Mouse (Mus musculus) C3H10T1/2 (cell line): ENCODE results near the gene Gm20765. TPM values are rescaled to one million over a fixed set of nuclear protein-coding genes. Genes with fewer than 3 reads are reported as not detected.

Experiments
- polyA plus RNA-seq, 2 experiments: library from polyadenylated mRNA; unstranded; fragments of >200 nt; fragmentation: generic; extraction: Trizol; gene quantifications; one replicate each; pipeline ENCODE4 v1.2.1; 2012; ENCODE audit warnings: missing spikeins in 2 of 2

Gene Gm20765
- polyA plus RNA-seq = not detected

DNA sequence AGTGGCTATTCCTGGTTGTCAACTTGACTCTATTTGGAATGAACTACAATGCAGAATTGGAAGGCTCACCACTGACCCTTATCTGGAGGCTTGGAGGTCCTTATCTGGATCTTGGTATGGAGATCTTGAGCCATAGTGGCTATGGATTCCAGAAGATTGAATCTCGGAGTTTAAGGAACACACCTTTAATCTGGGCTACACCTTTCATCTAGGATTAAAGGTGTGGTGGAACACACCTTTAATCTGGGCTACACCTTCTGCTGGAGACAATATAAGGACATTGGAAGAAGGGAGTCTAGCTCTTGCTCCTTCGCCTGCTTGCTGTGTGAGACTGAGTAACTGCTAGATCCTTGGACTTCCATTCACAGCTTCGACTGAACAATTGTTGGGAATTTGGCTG, at the start of gene Gm20765:
Gm20765 (plus strand) TSS at position 301 of the 400 bp plus-strand sequence.

DNA sequence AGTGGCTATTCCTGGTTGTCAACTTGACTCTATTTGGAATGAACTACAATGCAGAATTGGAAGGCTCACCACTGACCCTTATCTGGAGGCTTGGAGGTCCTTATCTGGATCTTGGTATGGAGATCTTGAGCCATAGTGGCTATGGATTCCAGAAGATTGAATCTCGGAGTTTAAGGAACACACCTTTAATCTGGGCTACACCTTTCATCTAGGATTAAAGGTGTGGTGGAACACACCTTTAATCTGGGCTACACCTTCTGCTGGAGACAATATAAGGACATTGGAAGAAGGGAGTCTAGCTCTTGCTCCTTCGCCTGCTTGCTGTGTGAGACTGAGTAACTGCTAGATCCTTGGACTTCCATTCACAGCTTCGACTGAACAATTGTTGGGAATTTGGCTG, 42.6 kb upstream of the Gm20765 start, which contains the start of gene Gm21293:
Gm21293 (plus strand) TSS at position 301 of the 400 bp plus-strand sequence.

DNA sequence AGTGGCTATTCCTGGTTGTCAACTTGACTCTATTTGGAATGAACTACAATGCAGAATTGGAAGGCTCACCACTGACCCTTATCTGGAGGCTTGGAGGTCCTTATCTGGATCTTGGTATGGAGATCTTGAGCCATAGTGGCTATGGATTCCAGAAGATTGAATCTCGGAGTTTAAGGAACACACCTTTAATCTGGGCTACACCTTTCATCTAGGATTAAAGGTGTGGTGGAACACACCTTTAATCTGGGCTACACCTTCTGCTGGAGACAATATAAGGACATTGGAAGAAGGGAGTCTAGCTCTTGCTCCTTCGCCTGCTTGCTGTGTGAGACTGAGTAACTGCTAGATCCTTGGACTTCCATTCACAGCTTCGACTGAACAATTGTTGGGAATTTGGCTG, 34.1 kb upstream of the Gm20765 start, which contains the start of gene Gm6763:
Gm6763 (plus strand) TSS at position 301 of the 400 bp plus-strand sequence.

DNA sequence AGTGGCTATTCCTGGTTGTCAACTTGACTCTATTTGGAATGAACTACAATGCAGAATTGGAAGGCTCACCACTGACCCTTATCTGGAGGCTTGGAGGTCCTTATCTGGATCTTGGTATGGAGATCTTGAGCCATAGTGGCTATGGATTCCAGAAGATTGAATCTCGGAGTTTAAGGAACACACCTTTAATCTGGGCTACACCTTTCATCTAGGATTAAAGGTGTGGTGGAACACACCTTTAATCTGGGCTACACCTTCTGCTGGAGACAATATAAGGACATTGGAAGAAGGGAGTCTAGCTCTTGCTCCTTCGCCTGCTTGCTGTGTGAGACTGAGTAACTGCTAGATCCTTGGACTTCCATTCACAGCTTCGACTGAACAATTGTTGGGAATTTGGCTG, 25.6 kb upstream of the Gm20765 start, which contains the start of gene Gm8764:
Gm8764 (plus strand) TSS at position 301 of the 400 bp plus-strand sequence.

DNA sequence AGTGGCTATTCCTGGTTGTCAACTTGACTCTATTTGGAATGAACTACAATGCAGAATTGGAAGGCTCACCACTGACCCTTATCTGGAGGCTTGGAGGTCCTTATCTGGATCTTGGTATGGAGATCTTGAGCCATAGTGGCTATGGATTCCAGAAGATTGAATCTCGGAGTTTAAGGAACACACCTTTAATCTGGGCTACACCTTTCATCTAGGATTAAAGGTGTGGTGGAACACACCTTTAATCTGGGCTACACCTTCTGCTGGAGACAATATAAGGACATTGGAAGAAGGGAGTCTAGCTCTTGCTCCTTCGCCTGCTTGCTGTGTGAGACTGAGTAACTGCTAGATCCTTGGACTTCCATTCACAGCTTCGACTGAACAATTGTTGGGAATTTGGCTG, 17.1 kb upstream of the Gm20765 start, which contains the start of gene Gm21304:
Gm21304 (plus strand) TSS at position 301 of the 400 bp plus-strand sequence.

DNA sequence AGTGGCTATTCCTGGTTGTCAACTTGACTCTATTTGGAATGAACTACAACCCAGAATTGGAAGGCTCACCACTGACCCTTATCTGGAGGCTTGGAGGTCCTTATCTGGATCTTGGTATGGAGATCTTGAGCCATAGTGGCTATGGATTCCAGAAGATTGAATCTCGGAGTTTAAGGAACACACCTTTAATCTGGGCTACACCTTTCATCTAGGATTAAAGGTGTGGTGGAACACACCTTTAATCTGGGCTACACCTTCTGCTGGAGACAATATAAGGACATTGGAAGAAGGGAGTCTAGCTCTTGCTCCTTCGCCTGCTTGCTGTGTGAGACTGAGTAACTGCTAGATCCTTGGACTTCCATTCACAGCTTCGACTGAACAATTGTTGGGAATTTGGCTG, 8.6 kb upstream of the Gm20765 start, which contains the start of gene Gm21312:
Gm21312 (plus strand) TSS at position 301 of the 400 bp plus-strand sequence.

DNA sequence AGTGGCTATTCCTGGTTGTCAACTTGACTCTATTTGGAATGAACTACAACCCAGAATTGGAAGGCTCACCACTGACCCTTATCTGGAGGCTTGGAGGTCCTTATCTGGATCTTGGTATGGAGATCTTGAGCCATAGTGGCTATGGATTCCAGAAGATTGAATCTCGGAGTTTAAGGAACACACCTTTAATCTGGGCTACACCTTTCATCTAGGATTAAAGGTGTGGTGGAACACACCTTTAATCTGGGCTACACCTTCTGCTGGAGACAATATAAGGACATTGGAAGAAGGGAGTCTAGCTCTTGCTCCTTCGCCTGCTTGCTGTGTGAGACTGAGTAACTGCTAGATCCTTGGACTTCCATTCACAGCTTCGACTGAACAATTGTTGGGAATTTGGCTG, 8.4 kb downstream of the Gm20765 start, which contains the start of gene Gm4340:
Gm4340 (plus strand) TSS at position 301 of the 400 bp plus-strand sequence.

Other genes with a start within 250 kb of the Gm20765 start
- gene Gm21293, start 42.5 kb upstream of the Gm20765 start, polyA plus RNA-seq = not detected
- not detected for gene Gm6763, start 34.0 kb upstream of the Gm20765 start, polyA plus RNA-seq
- not detected for gene Gm8764, start 25.5 kb upstream of the Gm20765 start, polyA plus RNA-seq
- not detected for gene Gm21304, start 17.0 kb upstream of the Gm20765 start, polyA plus RNA-seq
- not detected for gene Gm21312, start 8.5 kb upstream of the Gm20765 start, polyA plus RNA-seq
- gene Gm4340, start 8.5 kb downstream of the Gm20765 start, polyA plus RNA-seq = under 1 TPM in 1 of 2 experiments, not detected in 1; 0.05 TPM